8 mouse cellular contexts compared by ENCODE assay signal in genomic region chr5:30638041-30638440, GRCm38 (mm10). TPM values are rescaled to one million over a fixed set of nuclear protein-coding genes. Genes with fewer than 3 reads are reported as not detected.
DNase-seq lines count a peak whose midpoint lies in the region; ATAC-seq and TF ChIP-seq lines count a peak whose summit lies in the region.

No protein-coding gene starts in this region.

- no peak for TF ChIP-seq POLR2A in kidney, adult 2 months (IDR thresholded peaks at IDR 0.05; ENCODE audit: low read depth, low read length)

- DNase-seq in forebrain, embryonic 10.5 days (ENCODE audit: extremely low spot score, low spot score): peak; percentile 72
- DNase-seq in cerebellum, postnatal 25 days: peak; percentile 83 to 90
- peak; percentile 74 for DNase-seq in gastrocnemius, postnatal 14 days
- peak; percentile 86 for DNase-seq in kidney, adult 2 months
- DNase-seq in limb, embryonic 11.5 days (ENCODE audit: low spot score): peak; percentile 87
- peak; percentile 86 for DNase-seq in midbrain, postnatal 0 days (ENCODE audit: low spot score)
- DNase-seq in spleen, postnatal 10 days (ENCODE audit: low spot score in 2 of 2): peak; percentile 54 to 83

- H3K4me1 ChIP-seq in forebrain, embryonic 10.5 days: no peaks in the 10 kb centered on the region
- H3K4me1 ChIP-seq in forebrain, embryonic 12.5 days: no peaks in the 10 kb centered on the region
- H3K4me1 ChIP-seq in kidney, adult 2 months (ENCODE audit: control insufficient read depth, insufficient read depth, low read length): no peaks in the 10 kb centered on the region
- no peaks in the 10 kb centered on the region for H3K4me1 ChIP-seq in limb, embryonic 11.5 days (ENCODE audit: control insufficient read depth, insufficient read depth, low read length)
- no peaks in the 10 kb centered on the region for H3K4me1 ChIP-seq in midbrain, postnatal 0 days (ENCODE audit: insufficient read depth, low read length)

- no peak overlapping the region for H3K4me2 ChIP-seq in forebrain, embryonic 12.5 days
- H3K4me2 ChIP-seq in limb, embryonic 11.5 days (ENCODE audit: low read depth, severe bottlenecking): no peak overlapping the region
- H3K4me2 ChIP-seq in midbrain, postnatal 0 days (ENCODE audit: low read depth, low read length, poor library complexity, severe bottlenecking): no peak overlapping the region

- no peak overlapping the region for H3K9ac ChIP-seq in forebrain, embryonic 12.5 days
- H3K9ac ChIP-seq in limb, embryonic 11.5 days (ENCODE audit: low read length): no peak overlapping the region
- H3K9ac ChIP-seq in midbrain, postnatal 0 days (replicated peaks; ENCODE audit: low read length, poor library complexity, severe bottlenecking): no peak overlapping the region

- WGBS in forebrain, embryonic 10.5 days: 4% methylated on average over 6 of the region's 6 CpGs
- 3% methylated on average over 6 of the region's 6 CpGs for WGBS in forebrain, embryonic 12.5 days
- 2% methylated on average over 6 of the region's 6 CpGs for WGBS in kidney, adult 2 months
- WGBS in limb, embryonic 11.5 days: 2% methylated on average over 6 of the region's 6 CpGs
- WGBS in midbrain, postnatal 0 days: 5% methylated on average over 6 of the region's 6 CpGs

- no peak overlapping the region for H3K4me3 ChIP-seq in forebrain, embryonic 10.5 days
- no peak overlapping the region for H3K4me3 ChIP-seq in forebrain, embryonic 12.5 days (replicated peaks)
- H3K4me3 ChIP-seq in kidney, adult 2 months (ENCODE audit: insufficient read depth, low read depth, low read length): no peak overlapping the region
- H3K4me3 ChIP-seq in limb, embryonic 11.5 days (ENCODE audit: low read depth, low read length): no peak overlapping the region
- H3K4me3 ChIP-seq in midbrain, postnatal 0 days (ENCODE audit: low read depth, low read length): no peak overlapping the region

- no peak for ATAC-seq in forebrain, embryonic 12.5 days (ENCODE audit: low FRiP score)
- ATAC-seq in limb, embryonic 11.5 days (ENCODE audit: insufficient number of reproducible peaks, low FRiP score, low TSS enrichment, low read depth): no peak
- peak; percentile 74; the same call in 1 of the 2 replicates for ATAC-seq in midbrain, postnatal 0 days (ENCODE audit: low FRiP score)

- no peak overlapping the region for H3K27ac ChIP-seq in forebrain, embryonic 10.5 days
- H3K27ac ChIP-seq in forebrain, embryonic 12.5 days: no peak overlapping the region
- H3K27ac ChIP-seq in kidney, adult 2 months (ENCODE audit: insufficient read depth, low read depth, low read length): no peak overlapping the region
- no peak overlapping the region for H3K27ac ChIP-seq in limb, embryonic 11.5 days (replicated peaks; ENCODE audit: low read depth, low read length)
- H3K27ac ChIP-seq in midbrain, postnatal 0 days (ENCODE audit: low read depth, low read length): no peak overlapping the region

- peak; percentile 95 for TF ChIP-seq CTCF in kidney, adult 2 months (conservative IDR thresholded peaks at IDR 0.05; ENCODE audit: insufficient read depth, insufficient read length, low read depth, low read length)
- peak; percentile 95 for TF ChIP-seq CTCF in midbrain, postnatal 0 days (IDR thresholded peaks at IDR 0.05)

- no peaks in the 10 kb centered on the region for H3K9me3 ChIP-seq in forebrain, embryonic 10.5 days
- no peaks in the 10 kb centered on the region for H3K9me3 ChIP-seq in forebrain, embryonic 12.5 days
- no peaks in the 10 kb centered on the region for H3K9me3 ChIP-seq in limb, embryonic 11.5 days (ENCODE audit: control insufficient read depth, low read length)
- no peaks in the 10 kb centered on the region for H3K9me3 ChIP-seq in midbrain, postnatal 0 days (ENCODE audit: low read length)

- intact Hi-C loops in gastrocnemius, postnatal 14 days (cut with DNase I; ENCODE audit: low total_unique reads): loop anchor here (10.0 kb wide), 1 partner anchor 223 kb away; no protein-coding TSS in a partner anchor

- H3K27me3 ChIP-seq in forebrain, embryonic 10.5 days (ENCODE audit: poor library complexity, severe bottlenecking): no peaks in the 10 kb centered on the region
- H3K27me3 ChIP-seq in forebrain, embryonic 12.5 days: peaks cover 10% of the 10 kb centered on the region; the same call in 1 of the 2 replicates
- no peaks in the 10 kb centered on the region for H3K27me3 ChIP-seq in kidney, adult 2 months (replicated peaks; ENCODE audit: control insufficient read depth, insufficient read depth, low read length)
- H3K27me3 ChIP-seq in limb, embryonic 11.5 days (ENCODE audit: control insufficient read depth, insufficient read depth, low read length): no peaks in the 10 kb centered on the region
- no peaks in the 10 kb centered on the region for H3K27me3 ChIP-seq in midbrain, postnatal 0 days (ENCODE audit: insufficient read depth, low read length)

- H3K36me3 ChIP-seq in forebrain, embryonic 10.5 days (replicated peaks): no peaks in the 10 kb centered on the region
- no peaks in the 10 kb centered on the region for H3K36me3 ChIP-seq in forebrain, embryonic 12.5 days (replicated peaks)
- H3K36me3 ChIP-seq in kidney, adult 2 months (ENCODE audit: control insufficient read depth, insufficient read depth, low read length): no peaks in the 10 kb centered on the region
- no peaks in the 10 kb centered on the region for H3K36me3 ChIP-seq in limb, embryonic 11.5 days (ENCODE audit: control insufficient read depth, insufficient read depth, low read length)
- no peaks in the 10 kb centered on the region for H3K36me3 ChIP-seq in midbrain, postnatal 0 days (ENCODE audit: insufficient read depth, low read length)

RNA-seq across cellular contexts. Expression of gene Slc35f6, which starts 9.7 kb away (rescaled TPM):
- polyA plus RNA-seq in forebrain, embryonic 10.5 days (2016; fragmentation: Nextera tagmentation; extraction: Ambion mirVana): 25.9 and 27.2 TPM in 2 replicates
- polyA plus RNA-seq in forebrain, embryonic 12.5 days (2016; fragmentation: Nextera tagmentation; extraction: Ambion mirVana): 22.0 and 24.6 TPM in 2 replicates
- total RNA-seq in gastrocnemius, postnatal 14 days (2021): 10 to 100 TPM; 11.8 to 13.8 TPM
- 51.2 and 70.6 TPM in 2 replicates for polyA plus RNA-seq in kidney, adult 2 months (2012; rRNA removed)
- 20.2 and 21.6 TPM in 2 replicates for polyA plus RNA-seq in limb, embryonic 11.5 days (2014; fragmentation: Nextera tagmentation; extraction: Ambion mirVana)
- total RNA-seq in midbrain, postnatal 0 days (2014; rRNA removed): 62.5 and 65.3 TPM in 2 replicates
- polyA plus RNA-seq in midbrain, postnatal 0 days (2015; fragmentation: Nextera tagmentation; extraction: Ambion mirVana): 25.1 and 30.9 TPM in 2 replicates

RNA-seq across cellular contexts. Expression of gene Cenpa, which starts 28.5 kb away (rescaled TPM):
- 439 and 473 TPM in 2 replicates for polyA plus RNA-seq in forebrain, embryonic 10.5 days (2016; fragmentation: Nextera tagmentation; extraction: Ambion mirVana)
- 325 and 333 TPM in 2 replicates for polyA plus RNA-seq in forebrain, embryonic 12.5 days (2016; fragmentation: Nextera tagmentation; extraction: Ambion mirVana)
- total RNA-seq in gastrocnemius, postnatal 14 days (2021): 10 to 100 TPM in 1 of 2 experiments, 1 to 10 TPM in 1; 7.0 to 10.2 TPM
- polyA plus RNA-seq in kidney, adult 2 months (2012; rRNA removed): 6.3 and 6.6 TPM in 2 replicates
- polyA plus RNA-seq in limb, embryonic 11.5 days (2014; fragmentation: Nextera tagmentation; extraction: Ambion mirVana): 498 and 533 TPM in 2 replicates
- total RNA-seq in midbrain, postnatal 0 days (2014; rRNA removed): 8.9 and 9.4 TPM in 2 replicates
- polyA plus RNA-seq in midbrain, postnatal 0 days (2015; fragmentation: Nextera tagmentation; extraction: Ambion mirVana): 19.6 and 22.6 TPM in 2 replicates

RNA-seq across cellular contexts. Expression of gene Kcnk3, which starts 50.1 kb away (rescaled TPM):
- 0.05 and 0.14 TPM in 2 replicates for polyA plus RNA-seq in forebrain, embryonic 10.5 days (2016; fragmentation: Nextera tagmentation; extraction: Ambion mirVana)
- polyA plus RNA-seq in forebrain, embryonic 12.5 days (2016; fragmentation: Nextera tagmentation; extraction: Ambion mirVana): 0.54 and 0.64 TPM in 2 replicates
- total RNA-seq in gastrocnemius, postnatal 14 days (2021): 1 to 10 TPM in 1 of 2 experiments, under 1 TPM in 1; 0.42 to 1.2 TPM
- polyA plus RNA-seq in kidney, adult 2 months (2012; rRNA removed): 25.0 and 30.0 TPM in 2 replicates
- 0.12 and 0.41 TPM in 2 replicates for polyA plus RNA-seq in limb, embryonic 11.5 days (2014; fragmentation: Nextera tagmentation; extraction: Ambion mirVana)
- total RNA-seq in midbrain, postnatal 0 days (2014; rRNA removed): 18.8 and 21.8 TPM in 2 replicates
- polyA plus RNA-seq in midbrain, postnatal 0 days (2015; fragmentation: Nextera tagmentation; extraction: Ambion mirVana): 12.2 and 12.3 TPM in 2 replicates

Comparison
In these comparisons a context has a peak if more than half of its experiments do, and no peak if none do; other contexts are left out.
1. RNA of gene Cenpa, which starts 28.5 kb away (polyA plus RNA-seq): 498 to 533 TPM in limb, embryonic 11.5 days, 439 to 473 TPM in forebrain, embryonic 10.5 days and 325 to 333 TPM in forebrain, embryonic 12.5 days; 19.6 to 22.6 TPM in midbrain, postnatal 0 days and 6.3 to 6.6 TPM in kidney, adult 2 months; every median in the first group is over 10 times any median in the second.
2. Peak in every context shown above with its lines, with median percentiles within 50 percentile points of each other: DNase-seq.